ENCODE assay signal across 10 mouse cellular contexts in genomic region chr10:111183634-111184270, GRCm38 (mm10). TPM values are rescaled to one million over a fixed set of nuclear protein-coding genes. Genes with fewer than 3 reads are reported as not detected.
DNase-seq lines count a peak whose midpoint lies in the region; ATAC-seq and TF ChIP-seq lines count a peak whose summit lies in the region.
"Had no signal": no experiment of that assay in that cellular context is flagged by ENCODE, and none has a peak within 500 bp of the region (broad histone marks: within the 10 kb centered on the region; RNA-seq: fewer than 3 reads in every experiment).

No protein-coding gene starts in this region.

- WGBS in heart, adult 2 months = 51% methylated on average over 7 of the region's 7 CpGs
- WGBS in midbrain, postnatal 0 days = 75% methylated on average over 7 of the region's 7 CpGs
- WGBS in midbrain, embryonic 16.5 days = 78% methylated on average over 7 of the region's 7 CpGs
- 80% methylated on average over 7 of the region's 7 CpGs for WGBS in midbrain, embryonic 13.5 days

- peaks cover 3% of the 10 kb centered on the region; the same call in 1 of the 2 replicates for H3K79me2 ChIP-seq in heart, adult 2 months (replicated peaks; ENCODE audit: control insufficient read depth, insufficient read depth, low read length)

- no peak for TF ChIP-seq POLR2A in heart, adult 2 months (IDR thresholded peaks at IDR 0.05; ENCODE audit: insufficient read depth, low read depth, low read length)

- peak overlapping the region; percentile 61 for H3K27ac ChIP-seq in heart, adult 2 months
- H3K27ac ChIP-seq in midbrain, postnatal 0 days (ENCODE audit: low read depth, low read length) = no peak overlapping the region
- no peak overlapping the region for H3K27ac ChIP-seq in midbrain, embryonic 16.5 days (ENCODE audit: low read length)
- H3K27ac ChIP-seq in midbrain, embryonic 13.5 days = no peak overlapping the region

- H3K9ac ChIP-seq in heart, adult 2 months (ENCODE audit: low read depth, low read length) = no peak overlapping the region
- no peak overlapping the region for H3K9ac ChIP-seq in midbrain, postnatal 0 days (replicated peaks; ENCODE audit: low read length, poor library complexity, severe bottlenecking)
- H3K9ac ChIP-seq in midbrain, embryonic 16.5 days (ENCODE audit: low read depth, low read length) = no peak overlapping the region
- no peak overlapping the region for H3K9ac ChIP-seq in midbrain, embryonic 13.5 days (replicated peaks)
- H3K9ac ChIP-seq: lung, embryonic 14.5 days had no signal

- no peak for ATAC-seq in midbrain, postnatal 0 days (ENCODE audit: low FRiP score)
- no peak for ATAC-seq in midbrain, embryonic 16.5 days
- no peak for ATAC-seq in midbrain, embryonic 13.5 days
- no peak for ATAC-seq in megakaryocyte, adult 5-6 weeks (ENCODE audit: poor library complexity, severe bottlenecking)

- no peak for TF ChIP-seq EP300 in heart, adult 2 months (IDR thresholded peaks at IDR 0.05; ENCODE audit: insufficient read depth, low read depth, low read length)

- no peak for TF ChIP-seq CTCF in heart, adult 2 months (IDR thresholded peaks at IDR 0.05)
- no peak for TF ChIP-seq CTCF in midbrain, postnatal 0 days (IDR thresholded peaks at IDR 0.05)

- intact Hi-C loops in heart, adult 2 months (cut with DNase I) = no loop called here
- intact Hi-C loops in heart, postnatal 25 days (cut with DNase I) = no loop called here

- H3K4me2 ChIP-seq in midbrain, postnatal 0 days (ENCODE audit: low read depth, low read length, poor library complexity, severe bottlenecking) = no peak overlapping the region
- no peak overlapping the region for H3K4me2 ChIP-seq in midbrain, embryonic 16.5 days (ENCODE audit: low read length)
- no peak overlapping the region for H3K4me2 ChIP-seq in midbrain, embryonic 13.5 days (replicated peaks)
- H3K4me2 ChIP-seq: lung, embryonic 14.5 days had no signal

- no peaks in the 10 kb centered on the region for H3K9me3 ChIP-seq in midbrain, postnatal 0 days (ENCODE audit: low read length)
- H3K9me3 ChIP-seq in midbrain, embryonic 16.5 days (replicated peaks; ENCODE audit: control insufficient read depth, low read length, poor library complexity, severe bottlenecking) = no peaks in the 10 kb centered on the region
- no peaks in the 10 kb centered on the region for H3K9me3 ChIP-seq in midbrain, embryonic 13.5 days

- peaks cover 16% of the 10 kb centered on the region for H3K4me1 ChIP-seq in heart, adult 2 months (ENCODE audit: control insufficient read depth, insufficient read depth, low read length)
- H3K4me1 ChIP-seq in midbrain, postnatal 0 days (ENCODE audit: insufficient read depth, low read length) = no peaks in the 10 kb centered on the region; the same call in 1 of the 2 replicates
- H3K4me1 ChIP-seq in midbrain, embryonic 16.5 days (ENCODE audit: control insufficient read depth, insufficient read depth, low read length) = peaks cover 7% of the 10 kb centered on the region
- peaks cover 24% of the 10 kb centered on the region; the same call in 1 of the 2 replicates for H3K4me1 ChIP-seq in midbrain, embryonic 13.5 days (replicated peaks)

- no peaks in the 10 kb centered on the region for H3K27me3 ChIP-seq in heart, adult 2 months (ENCODE audit: control insufficient read depth, insufficient read depth, low read length)
- H3K27me3 ChIP-seq in midbrain, postnatal 0 days (ENCODE audit: insufficient read depth, low read length) = no peaks in the 10 kb centered on the region
- H3K27me3 ChIP-seq in midbrain, embryonic 16.5 days (ENCODE audit: control insufficient read depth, insufficient read depth, low read depth, low read length) = no peaks in the 10 kb centered on the region
- H3K27me3 ChIP-seq in midbrain, embryonic 13.5 days = no peaks in the 10 kb centered on the region

- H3K4me3 ChIP-seq in heart, adult 2 months = no peak overlapping the region
- no peak overlapping the region for H3K4me3 ChIP-seq in midbrain, postnatal 0 days (ENCODE audit: low read depth, low read length)
- H3K4me3 ChIP-seq in midbrain, embryonic 16.5 days (ENCODE audit: low read depth, low read length) = no peak overlapping the region
- H3K4me3 ChIP-seq in midbrain, embryonic 13.5 days (replicated peaks) = no peak overlapping the region

- peak in 1 of 2 experiments; percentile 40 for DNase-seq in heart, adult 2 months
- no peak for DNase-seq in heart, postnatal 25 days (ENCODE audit: low spot score)
- peak; percentile 51 for DNase-seq in midbrain, postnatal 0 days (ENCODE audit: low spot score)
- DNase-seq in cerebellum, postnatal 10 days = peak; percentile 72 to 76
- DNase-seq in heart, postnatal 4 days = peak; percentile 63
- DNase-seq: lung, embryonic 14.5 days; thymus, adult 2 months had no signal

- peaks cover 12% of the 10 kb centered on the region for H3K36me3 ChIP-seq in heart, adult 2 months (ENCODE audit: control insufficient read depth, insufficient read depth, low read length)
- H3K36me3 ChIP-seq in midbrain, postnatal 0 days (ENCODE audit: insufficient read depth, low read length) = no peaks in the 10 kb centered on the region
- H3K36me3 ChIP-seq in midbrain, embryonic 16.5 days (ENCODE audit: control insufficient read depth, insufficient read depth, low read length) = no peaks in the 10 kb centered on the region
- no peaks in the 10 kb centered on the region for H3K36me3 ChIP-seq in midbrain, embryonic 13.5 days

RNA-seq across cellular contexts. Expression of gene Osbpl8, which starts 19.2 kb away (rescaled TPM):
- 10 to 100 TPM; 70.0 to 73.7 TPM for total RNA-seq in heart, adult 2 months (2021)
- 10.9 and 23.9 TPM in 2 replicates for polyA plus RNA-seq in heart, adult 2 months (2012; rRNA removed)
- 10 to 100 TPM; 68.3 to 69.5 TPM for total RNA-seq in heart, postnatal 25 days (2021)
- 45.6 and 52.9 TPM in 2 replicates for total RNA-seq in midbrain, postnatal 0 days (2014; rRNA removed)
- 10.9 and 15.0 TPM in 2 replicates for polyA plus RNA-seq in midbrain, postnatal 0 days (2015; fragmentation: Nextera tagmentation; extraction: Ambion mirVana)
- 15.2 and 19.5 TPM in 2 replicates for polyA plus RNA-seq in midbrain, embryonic 16.5 days (2015; fragmentation: Nextera tagmentation; extraction: Ambion mirVana)
- total RNA-seq in heart, postnatal 4 days (2021) = 10 to 100 TPM; 91.8 to 97.5 TPM
- 18.5 and 18.9 TPM in 2 replicates for polyA plus RNA-seq in midbrain, embryonic 13.5 days (2015; fragmentation: Nextera tagmentation; extraction: Ambion mirVana)
- total RNA-seq in megakaryocyte, adult 5-6 weeks (2015) = 65.5 and 68.1 TPM in 2 replicates
- 95.3 and 105 TPM in 2 replicates for total RNA-seq in megakaryocyte, adult 5-6 weeks (2017)
